ENCODE assay signal across 11 mouse cellular contexts in genomic region chr12:40558600-40558999, GRCm38 (mm10).
A peak's percentile ranks its signal among the peaks of the same experiment; 100 is the strongest.
DNase-seq lines count a peak whose midpoint lies in the region; ATAC-seq and TF ChIP-seq lines count a peak whose summit lies in the region.
"Had no signal": no experiment of that assay in that cellular context is flagged by ENCODE, and none has a peak within 500 bp of the region (broad histone marks: within the 10 kb centered on the region; RNA-seq: fewer than 3 reads in every experiment).

No protein-coding gene starts in this region.

- H3K27ac ChIP-seq in heart, postnatal 0 days (ENCODE audit: low read depth), result peak overlapping the region; percentile 49
- no peak overlapping the region for H3K27ac ChIP-seq in heart, embryonic 11.5 days (ENCODE audit: low read depth, low read length)
- peak overlapping the region; percentile 76 for H3K27ac ChIP-seq in lung, embryonic 16.5 days (ENCODE audit: low read length)
- H3K27ac ChIP-seq in cortical plate, adult 2 months (ENCODE audit: insufficient read depth, low read length), result peak overlapping the region; percentile 86
- H3K27ac ChIP-seq in forebrain, embryonic 15.5 days (replicated peaks), result no peak overlapping the region
- H3K27ac ChIP-seq: neural tube, embryonic 13.5 days had no signal

- H3K4me3 ChIP-seq in heart, postnatal 0 days (ENCODE audit: low read depth, low read length), result no peak overlapping the region
- no peak overlapping the region for H3K4me3 ChIP-seq in heart, embryonic 11.5 days (ENCODE audit: low read depth, low read length)
- H3K4me3 ChIP-seq in lung, embryonic 16.5 days (ENCODE audit: low read length), result no peak overlapping the region
- no peak overlapping the region for H3K4me3 ChIP-seq in cortical plate, adult 2 months (ENCODE audit: insufficient read depth, low read length)
- no peak overlapping the region for H3K4me3 ChIP-seq in forebrain, embryonic 15.5 days
- H3K4me3 ChIP-seq: neural tube, embryonic 13.5 days had no signal

- peak; percentile 17; the same call in 1 of the 2 replicates for ATAC-seq in heart, postnatal 0 days (ENCODE audit: insufficient read depth, low read depth)
- no peak for ATAC-seq in heart, embryonic 11.5 days (replicated peaks; ENCODE audit: insufficient number of reproducible peaks, low FRiP score, low TSS enrichment)
- ATAC-seq in lung, embryonic 16.5 days (ENCODE audit: low read depth), result peak; percentile 41
- no peak for ATAC-seq in forebrain, embryonic 15.5 days (replicated peaks)

- no peak for TF ChIP-seq POLR2A in cortical plate, adult 2 months (IDR thresholded peaks at IDR 0.05; ENCODE audit: extremely low read depth, insufficient read depth, low read length)

- no peak for TF ChIP-seq CTCF in heart, postnatal 0 days (IDR thresholded peaks at IDR 0.05; ENCODE audit: low read depth)
- no peak for TF ChIP-seq CTCF in cortical plate, adult 2 months (IDR thresholded peaks at IDR 0.05; ENCODE audit: extremely low read depth, insufficient read depth, low read length)

- DNase-seq in heart, postnatal 0 days (ENCODE audit: low spot score), result no peak
- DNase-seq in lung, postnatal 14 days, result no peak
- peak; percentile 9 to 28 for DNase-seq in monocyte, adult 2 months (ENCODE audit: low read depth in 1 of 2, low spot score in 2 of 2)
- DNase-seq in left cerebral cortex, postnatal 14 days (ENCODE audit: low spot score in 2 of 2), result no peak
- DNase-seq: kidney, postnatal 4 days had no signal

- no peaks in the 10 kb centered on the region for H3K36me3 ChIP-seq in heart, postnatal 0 days (replicated peaks; ENCODE audit: control insufficient read depth, insufficient read depth, low read length)
- no peaks in the 10 kb centered on the region for H3K36me3 ChIP-seq in heart, embryonic 11.5 days (ENCODE audit: control insufficient read depth, insufficient read depth, low read length)
- H3K36me3 ChIP-seq in lung, embryonic 16.5 days (ENCODE audit: control insufficient read depth, insufficient read depth, low read length), result no peaks in the 10 kb centered on the region
- no peaks in the 10 kb centered on the region for H3K36me3 ChIP-seq in forebrain, embryonic 15.5 days
- H3K36me3 ChIP-seq: neural tube, embryonic 13.5 days had no signal

- no peak for TF ChIP-seq EP300 in heart, postnatal 0 days (IDR thresholded peaks at IDR 0.05; ENCODE audit: low read depth)

- no peak overlapping the region for H3K4me2 ChIP-seq in heart, postnatal 0 days (ENCODE audit: low read depth, low read length)
- H3K4me2 ChIP-seq in heart, embryonic 11.5 days, result no peak overlapping the region
- peak overlapping the region; percentile 12; the same call in 1 of the 2 replicates for H3K4me2 ChIP-seq in lung, embryonic 16.5 days (ENCODE audit: low read depth, low read length)
- H3K4me2 ChIP-seq in forebrain, embryonic 15.5 days (replicated peaks), result no peak overlapping the region
- H3K4me2 ChIP-seq: midbrain, embryonic 11.5 days; neural tube, embryonic 13.5 days had no signal

- H3K4me1 ChIP-seq in heart, postnatal 0 days (ENCODE audit: control insufficient read depth, insufficient read depth), result no peaks in the 10 kb centered on the region
- H3K4me1 ChIP-seq in heart, embryonic 11.5 days (ENCODE audit: control insufficient read depth, insufficient read depth, low read length), result no peaks in the 10 kb centered on the region
- peaks cover 13% of the 10 kb centered on the region for H3K4me1 ChIP-seq in lung, embryonic 16.5 days (replicated peaks; ENCODE audit: control insufficient read depth, insufficient read depth, low read length)
- H3K4me1 ChIP-seq in cortical plate, adult 2 months (ENCODE audit: control insufficient read depth, insufficient read depth, low read length), result no peaks in the 10 kb centered on the region; the same call in none of the 2 replicates
- no peaks in the 10 kb centered on the region for H3K4me1 ChIP-seq in forebrain, embryonic 15.5 days

- no peak overlapping the region for H3K9ac ChIP-seq in heart, postnatal 0 days (replicated peaks; ENCODE audit: low read depth, low read length)
- no peak overlapping the region for H3K9ac ChIP-seq in heart, embryonic 11.5 days (ENCODE audit: low read depth, low read length)
- no peak overlapping the region for H3K9ac ChIP-seq in lung, embryonic 16.5 days (ENCODE audit: low read length)
- H3K9ac ChIP-seq in forebrain, embryonic 15.5 days (replicated peaks), result no peak overlapping the region
- H3K9ac ChIP-seq: neural tube, embryonic 13.5 days had no signal

- no peaks in the 10 kb centered on the region for H3K27me3 ChIP-seq in heart, postnatal 0 days (ENCODE audit: control insufficient read depth, insufficient read depth, low read length)
- no peaks in the 10 kb centered on the region for H3K27me3 ChIP-seq in heart, embryonic 11.5 days (ENCODE audit: control insufficient read depth, insufficient read depth, low read length)
- H3K27me3 ChIP-seq in lung, embryonic 16.5 days (ENCODE audit: control insufficient read depth, insufficient read depth, low read depth, low read length), result no peaks in the 10 kb centered on the region
- no peaks in the 10 kb centered on the region for H3K27me3 ChIP-seq in forebrain, embryonic 15.5 days
- H3K27me3 ChIP-seq: neural tube, embryonic 13.5 days had no signal

- intact Hi-C loops in left cerebral cortex, postnatal 14 days (cut with DNase I), result no loop called here

- WGBS in heart, postnatal 0 days, result 56% methylated on average over 3 of the region's 3 CpGs
- 56% methylated on average over 3 of the region's 3 CpGs for WGBS in heart, embryonic 11.5 days (ENCODE audit: insufficient replicate concordance)
- 40% methylated on average over 3 of the region's 3 CpGs for WGBS in lung, embryonic 16.5 days
- WGBS in forebrain, embryonic 15.5 days, result 88% methylated on average over 3 of the region's 3 CpGs

- H3K9me3 ChIP-seq in heart, postnatal 0 days (replicated peaks; ENCODE audit: control insufficient read depth, low read length), result no peaks in the 10 kb centered on the region
- no peaks in the 10 kb centered on the region for H3K9me3 ChIP-seq in heart, embryonic 11.5 days (replicated peaks; ENCODE audit: control insufficient read depth, low read length)
- no peaks in the 10 kb centered on the region for H3K9me3 ChIP-seq in lung, embryonic 16.5 days (ENCODE audit: control insufficient read depth, low read length)
- no peaks in the 10 kb centered on the region for H3K9me3 ChIP-seq in forebrain, embryonic 15.5 days
- H3K9me3 ChIP-seq: neural tube, embryonic 13.5 days had no signal

Comparison
In these comparisons a context has a peak if more than half of its experiments do, and no peak if none do; other contexts are left out.
1. ATAC-seq: peak in heart, postnatal 0 days (single experiment) and lung, embryonic 16.5 days (single experiment); none in heart, embryonic 11.5 days (single experiment) and forebrain, embryonic 15.5 days (single experiment).
2. H3K27ac ChIP-seq: peak in heart, postnatal 0 days (single experiment), lung, embryonic 16.5 days (single experiment) and cortical plate, adult 2 months (single experiment); none in heart, embryonic 11.5 days (single experiment) and forebrain, embryonic 15.5 days (single experiment).
3. DNase-seq: peak in monocyte, adult 2 months (2 of 2); none in heart, postnatal 0 days (single experiment), lung, postnatal 14 days (single experiment) and left cerebral cortex, postnatal 14 days (0 of 2).